Mouse (Mus musculus): Measurements from ENCODE around the gene Isca2.

Isca2 gene

GRCm38 (mm10) chr12:84773476-84773875 is 425 bp downstream of the Isca2 start:
- DNase-seq, result no peak

GRCm38 (mm10) chr12:84774376-84774775 is 1.3 kb downstream of the Isca2 start:
- no peak for DNase-seq

GRCm38 (mm10) chr12:84776229-84776628 is 3.2 kb downstream of the Isca2 start:
- DNase-seq, result no peak

GRCm38 (mm10) chr12:84784604-84785381 is 11.7 kb downstream of the Isca2 start:
- peak; percentile 91 for DNase-seq

- no peak for DNase-seq
These were observed 13.0 kb downstream of the Isca2 start for GRCm38 (mm10) chr12:84786091-84786490.

GRCm38 (mm10) chr12:84790853-84791252 is 17.8 kb downstream of the Isca2 start:
- peak; percentile 18 for DNase-seq

- no peak for DNase-seq
These were observed 19.6 kb downstream of the Isca2 start for GRCm38 (mm10) chr12:84792629-84793028.

GRCm38 (mm10) chr12:84794647-84795046 is 21.6 kb downstream of the Isca2 start:
- DNase-seq, result no peak

GRCm38 (mm10) chr12:84799086-84799485 is 26.0 kb downstream of the Isca2 start:
- DNase-seq, result no peak

- DNase-seq, result peak; percentile 29
These were observed 27.4 kb downstream of the Isca2 start for GRCm38 (mm10) chr12:84800419-84800818.

- DNase-seq, result no peak
These were observed 28.6 kb downstream of the Isca2 start for GRCm38 (mm10) chr12:84801532-84802110.

- DNase-seq, result no peak
These were observed 29.6 kb downstream of the Isca2 start for GRCm38 (mm10) chr12:84802625-84803024.

- peak; percentile 34 for DNase-seq
These were observed 32.3 kb downstream of the Isca2 start for GRCm38 (mm10) chr12:84805228-84805842.

- DNase-seq, result no peak
These were observed 33.0 kb downstream of the Isca2 start for GRCm38 (mm10) chr12:84806010-84806409.

GRCm38 (mm10) chr12:84806726-84807125 is 33.7 kb downstream of the Isca2 start:
- DNase-seq, result no peak

GRCm38 (mm10) chr12:84807351-84807750 is 34.3 kb downstream of the Isca2 start:
- no peak for DNase-seq

GRCm38 (mm10) chr12:84809033-84809432 is 36.0 kb downstream of the Isca2 start:
- no peak for DNase-seq

- no peak for DNase-seq
These were observed 37.8 kb downstream of the Isca2 start for GRCm38 (mm10) chr12:84810810-84811209.

- DNase-seq, result peak; percentile 22
These were observed 38.5 kb downstream of the Isca2 start for GRCm38 (mm10) chr12:84811510-84811909.

- DNase-seq, result peak; percentile 31
These were observed 39.0 kb downstream of the Isca2 start for GRCm38 (mm10) chr12:84812004-84812403.

- no peak for DNase-seq
These were observed 40.7 kb downstream of the Isca2 start for GRCm38 (mm10) chr12:84813773-84814172.

- no peak for DNase-seq
These were observed 41.7 kb downstream of the Isca2 start for GRCm38 (mm10) chr12:84814663-84815325.

GRCm38 (mm10) chr12:84818496-84818895 is 45.4 kb downstream of the Isca2 start:
- DNase-seq, result no peak

All from kidney, postnatal 14 days (tissue).